Mouse (Mus musculus): ENCODE measurements around the gene Gpc3. TPM values are rescaled to one million over a fixed set of nuclear protein-coding genes. Genes with fewer than 3 reads are reported as not detected.

Gpc3 gene
- polyA plus RNA-seq, 1 experiment, result 9.2 TPM

DNA sequence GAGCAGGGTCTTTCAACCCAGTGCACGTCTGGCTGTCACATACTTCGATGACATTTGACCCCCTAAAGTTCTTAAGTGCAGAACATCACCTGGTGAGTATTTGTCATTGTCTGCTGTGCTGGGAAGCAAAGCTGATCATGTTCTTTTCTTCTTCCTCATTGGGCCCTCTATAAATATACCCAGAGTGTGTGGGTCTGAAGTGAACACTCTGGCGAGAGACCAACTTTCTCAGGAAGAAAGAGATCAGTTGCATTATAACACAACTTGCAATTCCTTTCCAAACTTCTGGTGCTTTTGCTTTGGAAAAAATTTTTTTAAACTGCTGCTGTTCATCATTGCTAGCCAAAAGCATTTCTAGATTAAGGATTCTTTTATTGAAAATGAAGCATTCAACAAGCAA is 269.7 kb downstream of the Gpc3 start:
- TF ChIP-seq POLR2A (IDR thresholded peaks at IDR 0.05; ENCODE audit: control insufficient read depth, extremely low read depth, insufficient read depth, low read length, poor library complexity), result no peak
- no peak for TF ChIP-seq CTCF (IDR thresholded peaks at IDR 0.05; ENCODE audit: borderline replicate concordance, control insufficient read depth, extremely low read depth, insufficient read depth, low read length, poor library complexity)
- WGBS, result 87% methylated on average over 3 of the region's 3 CpGs
- H3K27ac ChIP-seq (ENCODE audit: control insufficient read depth, insufficient read depth, low read length), result no peak overlapping the region
- H3K27me3 ChIP-seq (ENCODE audit: control insufficient read depth, insufficient read depth, low read length), result no peaks in the 10 kb centered on the region
- H3K4me3 ChIP-seq (ENCODE audit: control insufficient read depth, insufficient read depth, low read length), result no peak overlapping the region
- no peaks in the 10 kb centered on the region for H3K36me3 ChIP-seq (ENCODE audit: control insufficient read depth, insufficient read depth, low read length)
- no peak for DNase-seq
- H3K4me1 ChIP-seq (replicated peaks; ENCODE audit: control insufficient read depth, insufficient read depth, low read length), result no peaks in the 10 kb centered on the region

GRCm38 (mm10) chrX:52340251-52340650 is 273.5 kb downstream of the Gpc3 start:
- WGBS, result 77% methylated on average over 3 of the region's 3 CpGs
- no peak for DNase-seq
- Histone ChIP-seq H3K4me3 (ENCODE audit: control insufficient read depth, insufficient read depth, low read length) (no peak overlapping the region), H3K36me3 (ENCODE audit: control insufficient read depth, insufficient read depth, low read length) (no peaks in the 10 kb centered on the region), H3K4me1 (replicated peaks; ENCODE audit: control insufficient read depth, insufficient read depth, low read length) (no peaks in the 10 kb centered on the region), H3K27ac (ENCODE audit: control insufficient read depth, insufficient read depth, low read length) (no peak overlapping the region), H3K27me3 (ENCODE audit: control insufficient read depth, insufficient read depth, low read length) (no peaks in the 10 kb centered on the region)
- no peak for TF ChIP-seq POLR2A (IDR thresholded peaks at IDR 0.05; ENCODE audit: control insufficient read depth, extremely low read depth, insufficient read depth, low read length, poor library complexity)
- no peak for TF ChIP-seq CTCF (IDR thresholded peaks at IDR 0.05; ENCODE audit: borderline replicate concordance, control insufficient read depth, extremely low read depth, insufficient read depth, low read length, poor library complexity)

GRCm38 (mm10) chrX:52321791-52322190 is 292.0 kb downstream of the Gpc3 start:
- no peak for DNase-seq
- Histone ChIP-seq H3K4me1 (replicated peaks; ENCODE audit: control insufficient read depth, insufficient read depth, low read length) (no peaks in the 10 kb centered on the region), H3K27me3 (ENCODE audit: control insufficient read depth, insufficient read depth, low read length) (no peaks in the 10 kb centered on the region), H3K36me3 (ENCODE audit: control insufficient read depth, insufficient read depth, low read length) (no peaks in the 10 kb centered on the region), H3K27ac (ENCODE audit: control insufficient read depth, insufficient read depth, low read length) (no peak overlapping the region), H3K4me3 (ENCODE audit: control insufficient read depth, insufficient read depth, low read length) (no peak overlapping the region)
- WGBS, result 92% methylated on average over 4 of the region's 4 CpGs
- no peak for TF ChIP-seq CTCF (IDR thresholded peaks at IDR 0.05; ENCODE audit: borderline replicate concordance, control insufficient read depth, extremely low read depth, insufficient read depth, low read length, poor library complexity)
- no peak for TF ChIP-seq POLR2A (IDR thresholded peaks at IDR 0.05; ENCODE audit: control insufficient read depth, extremely low read depth, insufficient read depth, low read length, poor library complexity)

DNA sequence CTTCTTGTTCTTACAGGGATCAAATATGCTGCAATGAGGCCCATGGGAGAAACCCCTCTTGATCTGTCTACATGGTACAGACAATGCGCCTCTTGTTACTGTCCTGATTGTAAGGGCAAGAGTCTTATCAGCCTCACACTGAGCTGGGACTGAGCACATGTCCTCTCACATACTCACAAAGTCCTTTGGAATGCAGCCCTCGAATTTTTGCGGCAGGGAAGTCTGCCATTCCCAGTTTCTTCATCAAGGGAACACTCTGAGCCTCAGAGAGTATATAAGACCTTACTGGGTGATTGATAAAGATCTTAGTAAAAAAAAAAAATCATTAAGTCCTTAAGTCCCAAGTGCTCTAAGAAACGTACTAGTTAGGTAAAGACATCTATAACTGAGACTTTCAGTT is 293.1 kb downstream of the Gpc3 start:
- 76% methylated on average over 4 of the region's 4 CpGs for WGBS
- no peak for DNase-seq
- H3K36me3 ChIP-seq (ENCODE audit: control insufficient read depth, insufficient read depth, low read length), result no peaks in the 10 kb centered on the region
- H3K27me3 ChIP-seq (ENCODE audit: control insufficient read depth, insufficient read depth, low read length), result no peaks in the 10 kb centered on the region
- TF ChIP-seq POLR2A (IDR thresholded peaks at IDR 0.05; ENCODE audit: control insufficient read depth, extremely low read depth, insufficient read depth, low read length, poor library complexity) (no peak), CTCF (IDR thresholded peaks at IDR 0.05; ENCODE audit: borderline replicate concordance, control insufficient read depth, extremely low read depth, insufficient read depth, low read length, poor library complexity) (no peak)
- no peak overlapping the region for H3K27ac ChIP-seq (ENCODE audit: control insufficient read depth, insufficient read depth, low read length)
- H3K4me1 ChIP-seq (replicated peaks; ENCODE audit: control insufficient read depth, insufficient read depth, low read length), result no peaks in the 10 kb centered on the region
- H3K4me3 ChIP-seq (ENCODE audit: control insufficient read depth, insufficient read depth, low read length), result no peak overlapping the region

DNA sequence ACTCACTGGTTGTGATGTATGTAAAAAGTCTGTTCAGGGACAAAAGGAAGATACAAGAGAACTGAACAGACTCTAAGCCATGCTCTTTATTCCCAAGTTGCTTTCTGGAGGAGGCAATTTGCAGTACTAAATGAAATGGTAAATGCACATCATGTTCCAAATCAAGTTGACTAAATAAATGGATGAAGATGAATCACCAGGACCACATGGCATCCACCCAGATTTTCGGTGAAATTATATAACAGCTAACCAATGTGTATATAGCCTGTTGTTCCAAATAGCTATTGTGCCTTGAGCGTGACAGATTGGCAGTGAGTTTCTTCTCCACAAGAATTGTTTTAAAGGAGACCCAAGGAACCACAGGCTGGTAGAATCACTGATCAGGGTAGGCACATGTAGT is 302.8 kb downstream of the Gpc3 start:
- 94% methylated on average over 2 of the region's 2 CpGs for WGBS
- no peak for DNase-seq
- Histone ChIP-seq H3K36me3 (ENCODE audit: control insufficient read depth, insufficient read depth, low read length) (no peaks in the 10 kb centered on the region), H3K27me3 (ENCODE audit: control insufficient read depth, insufficient read depth, low read length) (no peaks in the 10 kb centered on the region), H3K27ac (ENCODE audit: control insufficient read depth, insufficient read depth, low read length) (no peak overlapping the region), H3K4me3 (ENCODE audit: control insufficient read depth, insufficient read depth, low read length) (no peak overlapping the region), H3K4me1 (replicated peaks; ENCODE audit: control insufficient read depth, insufficient read depth, low read length) (no peaks in the 10 kb centered on the region)
- TF ChIP-seq CTCF (IDR thresholded peaks at IDR 0.05; ENCODE audit: borderline replicate concordance, control insufficient read depth, extremely low read depth, insufficient read depth, low read length, poor library complexity) (no peak), POLR2A (IDR thresholded peaks at IDR 0.05; ENCODE audit: control insufficient read depth, extremely low read depth, insufficient read depth, low read length, poor library complexity) (no peak)

GRCm38 (mm10) chrX:52305226-52305625 is 308.5 kb downstream of the Gpc3 start:
- Histone ChIP-seq H3K36me3 (ENCODE audit: control insufficient read depth, insufficient read depth, low read length) (no peaks in the 10 kb centered on the region), H3K27me3 (ENCODE audit: control insufficient read depth, insufficient read depth, low read length) (no peaks in the 10 kb centered on the region), H3K4me3 (ENCODE audit: control insufficient read depth, insufficient read depth, low read length) (no peak overlapping the region), H3K27ac (ENCODE audit: control insufficient read depth, insufficient read depth, low read length) (no peak overlapping the region), H3K4me1 (replicated peaks; ENCODE audit: control insufficient read depth, insufficient read depth, low read length) (no peaks in the 10 kb centered on the region)
- DNase-seq, result no peak
- 91% methylated on average over 4 of the region's 4 CpGs for WGBS
- TF ChIP-seq CTCF (IDR thresholded peaks at IDR 0.05; ENCODE audit: borderline replicate concordance, control insufficient read depth, extremely low read depth, insufficient read depth, low read length, poor library complexity) (no peak), POLR2A (IDR thresholded peaks at IDR 0.05; ENCODE audit: control insufficient read depth, extremely low read depth, insufficient read depth, low read length, poor library complexity) (no peak)

DNA sequence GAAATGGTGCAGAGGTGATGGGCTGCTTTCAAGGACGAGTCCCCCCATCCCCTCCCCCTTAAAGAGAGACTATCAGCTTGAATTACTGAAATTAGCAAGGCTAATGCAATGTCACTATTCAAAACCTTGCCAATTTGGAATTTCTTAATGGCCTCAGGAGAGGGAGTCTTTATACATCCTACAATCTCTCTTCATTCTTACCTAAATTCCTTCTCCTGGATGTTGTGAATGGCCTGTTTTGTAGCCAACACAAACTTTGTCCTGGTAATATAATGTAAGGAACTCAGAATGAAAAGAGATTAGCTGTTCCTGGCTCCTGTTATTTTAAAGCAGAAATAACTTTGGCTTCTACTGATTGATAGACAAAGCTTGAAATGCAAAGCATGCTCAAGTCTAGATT is 325.0 kb downstream of the Gpc3 start:
- no peak for TF ChIP-seq POLR2A (IDR thresholded peaks at IDR 0.05; ENCODE audit: control insufficient read depth, extremely low read depth, insufficient read depth, low read length, poor library complexity)
- TF ChIP-seq CTCF (IDR thresholded peaks at IDR 0.05; ENCODE audit: borderline replicate concordance, control insufficient read depth, extremely low read depth, insufficient read depth, low read length, poor library complexity), result no peak
- Histone ChIP-seq H3K4me3 (ENCODE audit: control insufficient read depth, insufficient read depth, low read length) (no peak overlapping the region), H3K27me3 (ENCODE audit: control insufficient read depth, insufficient read depth, low read length) (no peaks in the 10 kb centered on the region), H3K36me3 (ENCODE audit: control insufficient read depth, insufficient read depth, low read length) (no peaks in the 10 kb centered on the region), H3K4me1 (replicated peaks; ENCODE audit: control insufficient read depth, insufficient read depth, low read length) (no peaks in the 10 kb centered on the region), H3K27ac (ENCODE audit: control insufficient read depth, insufficient read depth, low read length) (no peak overlapping the region)
- DNase-seq, result no peak
- WGBS, result 57% methylated on average over 1 of the region's 1 CpGs
